Mouse (Mus musculus) brain, embryonic 14.5 days (tissue): ENCODE results near the gene Nrp1. TPM values are rescaled to one million over a fixed set of nuclear protein-coding genes. Genes with fewer than 3 reads are reported as not detected.

Experiments used
- DNase-seq: peaks from one replicate; pipeline ENCODE4 v3.0.0-alpha.2; 2011; ENCODE audit warnings: low read depth
- CTCF ChIP-seq: fragments of 200-500 bp; IDR thresholded peaks from 2 replicates; pipeline ENCODE4 v1.5.1; 2012; ENCODE audit warnings: inconsistent platforms, mild to moderate bottlenecking, moderate library complexity, borderline replicate concordance; ENCODE audit not compliant: insufficient read depth, insufficient read length; ENCODE audit errors: extremely low read depth
- POLR2A ChIP-seq: fragments of 200-500 bp; IDR thresholded peaks from 2 replicates; pipeline ENCODE4 v1.6.1; 2012; ENCODE audit warnings: mild to moderate bottlenecking, inconsistent platforms, borderline replicate concordance; ENCODE audit not compliant: poor library complexity, insufficient read depth, insufficient read length, severe bottlenecking; ENCODE audit errors: extremely low read depth
- polyA plus RNA-seq: library from polyadenylated mRNA; depleted of rRNA; stranded (reverse); fragments of >200 nt; gene quantifications from 2 replicates; pipeline ENCODE4 v1.2.3, GENCODE M21; 2012

Nrp1 gene
- polyA plus RNA-seq, 1 experiment: 36.2 TPM

DNA sequence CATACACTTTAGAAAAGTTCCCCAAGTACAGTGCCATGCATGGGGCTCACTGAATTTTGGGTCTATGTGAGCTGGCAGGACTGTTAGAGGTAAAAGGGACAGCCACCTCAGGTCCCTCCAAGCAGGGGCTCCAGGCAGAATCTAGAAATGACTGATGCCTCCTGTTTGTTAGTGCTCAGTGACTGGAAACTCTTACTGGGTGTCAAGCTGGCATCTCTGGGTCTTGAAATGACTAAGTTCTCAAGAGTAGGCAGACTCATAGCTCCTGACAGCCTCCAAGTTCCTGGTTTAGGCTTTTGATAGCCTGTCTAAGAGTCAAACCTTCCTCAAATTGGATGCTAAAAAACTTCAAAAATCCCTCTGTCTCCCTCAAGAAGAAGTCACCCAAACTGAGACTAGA, 177.3 kb downstream of the Nrp1 start:
- TF ChIP-seq CTCF: no peak
- no peak for TF ChIP-seq POLR2A
- no peak for DNase-seq

DNA sequence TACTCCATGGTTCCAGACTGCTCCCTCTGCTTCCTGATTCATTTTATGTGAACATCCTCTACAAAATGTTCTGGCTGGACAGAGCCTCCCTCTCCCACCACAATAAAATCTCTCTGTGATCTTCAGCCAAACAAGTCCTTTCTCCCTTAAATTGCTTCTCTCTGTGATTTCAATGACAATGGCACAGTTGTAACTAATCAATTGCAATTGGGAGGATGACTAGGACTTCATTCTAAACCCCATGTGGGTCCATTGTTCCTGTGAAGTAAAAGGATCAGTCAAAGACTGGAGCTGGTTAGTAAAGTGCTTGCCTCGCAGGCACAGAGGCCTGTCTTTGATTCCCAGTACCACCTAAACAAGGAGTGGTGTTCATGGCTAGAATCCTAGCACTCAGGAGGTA, 180.0 kb downstream of the Nrp1 start:
- TF ChIP-seq CTCF (no peak), POLR2A (no peak)
- no peak for DNase-seq

DNA sequence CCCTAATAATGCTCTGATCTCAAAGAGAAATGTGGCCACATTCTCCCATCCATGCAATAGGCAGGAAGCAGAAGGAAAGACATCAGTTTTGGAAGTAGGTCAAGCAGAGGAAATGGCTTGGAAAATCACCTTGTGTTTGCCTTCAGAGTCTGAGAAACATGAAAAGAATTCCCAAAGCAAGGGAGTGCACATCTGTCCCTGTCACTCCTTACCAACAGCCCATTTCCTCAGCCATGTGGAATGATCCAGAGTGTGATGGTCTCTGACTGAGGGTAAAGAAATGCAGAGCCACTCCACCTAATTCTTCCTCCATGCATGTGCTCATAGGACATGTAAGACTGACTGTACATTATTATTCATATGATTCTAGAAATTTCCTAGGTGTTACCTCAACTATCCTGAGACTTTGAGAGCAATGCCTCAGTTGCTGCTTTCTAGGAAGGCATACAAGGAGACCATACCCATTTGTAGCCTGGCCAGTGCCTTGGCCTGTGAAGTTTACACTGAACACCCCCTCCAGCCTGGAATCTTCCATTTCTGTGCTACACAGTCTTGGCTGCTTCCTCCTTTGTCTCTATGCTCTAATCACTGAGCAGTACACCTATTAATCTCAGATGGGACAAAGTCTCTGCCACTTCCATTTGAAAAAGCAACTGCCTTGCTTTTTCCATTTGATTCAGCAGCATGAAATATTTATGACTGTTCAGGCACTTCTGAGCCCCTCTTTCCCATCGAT, 183.1 kb downstream of the Nrp1 start:
- no peak for DNase-seq
- TF ChIP-seq POLR2A (no peak), CTCF (no peak)

DNA sequence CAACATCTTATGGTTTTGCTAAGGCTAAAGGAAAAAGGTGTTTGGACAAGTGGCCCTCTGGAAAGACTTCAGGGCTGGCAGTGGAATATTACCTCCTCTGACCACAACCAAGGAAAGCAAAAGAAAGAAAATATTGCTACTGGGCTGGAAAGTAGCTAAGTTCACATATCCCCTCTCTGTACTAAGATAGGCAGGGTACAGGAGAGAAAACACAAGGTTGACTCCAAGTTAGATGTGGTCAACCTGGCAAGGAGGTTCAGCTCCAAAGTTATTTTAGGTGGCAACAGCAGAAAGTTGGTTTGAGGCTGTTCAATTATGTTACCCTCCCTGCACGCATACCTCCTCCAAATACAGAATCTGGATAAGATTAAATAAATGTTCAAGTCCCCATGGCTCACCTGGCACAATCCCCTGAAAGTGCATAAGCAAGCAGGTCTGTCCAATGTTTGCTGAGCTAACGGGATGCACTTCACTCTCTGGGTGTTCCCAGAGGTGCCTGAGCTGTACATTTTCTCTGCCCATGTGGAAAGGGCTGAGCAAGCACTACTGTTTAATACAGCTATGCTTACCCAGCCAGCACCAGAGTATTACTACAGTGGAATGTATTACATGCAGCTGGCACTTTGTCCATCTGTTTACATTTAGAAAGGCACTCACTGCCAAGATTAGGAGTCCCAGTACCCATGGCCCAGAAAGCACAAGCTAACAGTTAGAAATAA, 185.9 kb downstream of the Nrp1 start:
- no peak for TF ChIP-seq CTCF
- TF ChIP-seq POLR2A: no peak
- no peak for DNase-seq

DNA sequence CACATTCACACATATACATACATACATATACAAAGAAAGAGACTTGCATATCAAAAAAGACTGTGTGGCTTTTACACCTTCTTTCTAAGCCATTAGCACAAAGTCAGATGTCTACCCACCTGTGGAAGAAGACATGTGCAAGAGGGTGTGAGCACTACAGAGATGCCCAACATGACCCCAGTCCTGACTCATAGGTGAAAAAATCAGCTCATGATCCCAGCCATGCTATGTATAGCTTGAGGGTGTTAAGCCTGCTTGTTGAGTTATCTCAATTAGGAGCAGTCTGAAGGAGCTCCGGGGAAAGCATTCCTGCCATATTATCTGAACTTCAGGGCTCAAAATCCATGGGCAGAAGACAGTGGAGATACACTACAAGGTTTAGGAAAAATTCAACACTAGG, 187.9 kb downstream of the Nrp1 start:
- TF ChIP-seq CTCF (no peak), POLR2A (no peak)

DNA sequence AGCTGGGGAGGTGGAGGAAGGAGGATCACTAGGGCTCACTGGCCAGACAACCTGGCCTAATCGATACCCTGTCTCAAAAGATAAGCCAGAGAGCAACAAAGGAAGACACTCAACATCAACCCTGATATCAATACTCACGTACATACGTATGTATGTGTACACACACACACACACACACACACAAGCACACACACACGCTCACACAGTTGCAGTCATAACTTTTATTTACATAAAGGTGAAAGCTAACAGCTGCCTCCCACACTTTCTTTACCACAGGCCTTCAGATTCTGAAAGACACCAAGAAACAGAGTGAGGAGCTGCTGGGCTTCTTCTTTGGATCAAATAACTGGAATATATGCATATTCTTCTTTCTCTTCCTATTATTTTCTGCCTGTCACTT, 189.0 kb downstream of the Nrp1 start:
- DNase-seq: no peak
- no peak for TF ChIP-seq POLR2A
- no peak for TF ChIP-seq CTCF

More for the DNA sequence above, 187.9 kb downstream of the Nrp1 start:
- DNase-seq: no peak

DNA sequence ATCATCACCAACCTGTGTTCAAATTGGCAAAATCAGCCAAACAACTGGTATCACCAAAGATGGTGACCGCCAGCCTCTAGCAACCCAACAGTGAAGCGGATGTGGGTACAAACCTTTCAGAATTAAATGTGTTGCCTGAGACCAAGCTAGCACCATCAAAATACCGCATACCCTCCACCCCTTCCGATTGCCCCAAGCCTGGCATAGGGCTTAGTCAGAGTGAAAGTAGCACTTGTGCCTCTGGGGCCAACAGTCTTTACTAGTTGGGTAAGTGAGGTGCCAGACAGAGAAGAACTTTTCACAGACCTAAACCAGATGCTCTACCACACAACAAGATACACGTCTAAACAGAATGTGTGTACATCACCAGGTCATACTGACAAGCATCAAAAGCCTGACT, 191.3 kb downstream of the Nrp1 start:
- TF ChIP-seq POLR2A (no peak), CTCF (no peak)
- DNase-seq: no peak

DNA sequence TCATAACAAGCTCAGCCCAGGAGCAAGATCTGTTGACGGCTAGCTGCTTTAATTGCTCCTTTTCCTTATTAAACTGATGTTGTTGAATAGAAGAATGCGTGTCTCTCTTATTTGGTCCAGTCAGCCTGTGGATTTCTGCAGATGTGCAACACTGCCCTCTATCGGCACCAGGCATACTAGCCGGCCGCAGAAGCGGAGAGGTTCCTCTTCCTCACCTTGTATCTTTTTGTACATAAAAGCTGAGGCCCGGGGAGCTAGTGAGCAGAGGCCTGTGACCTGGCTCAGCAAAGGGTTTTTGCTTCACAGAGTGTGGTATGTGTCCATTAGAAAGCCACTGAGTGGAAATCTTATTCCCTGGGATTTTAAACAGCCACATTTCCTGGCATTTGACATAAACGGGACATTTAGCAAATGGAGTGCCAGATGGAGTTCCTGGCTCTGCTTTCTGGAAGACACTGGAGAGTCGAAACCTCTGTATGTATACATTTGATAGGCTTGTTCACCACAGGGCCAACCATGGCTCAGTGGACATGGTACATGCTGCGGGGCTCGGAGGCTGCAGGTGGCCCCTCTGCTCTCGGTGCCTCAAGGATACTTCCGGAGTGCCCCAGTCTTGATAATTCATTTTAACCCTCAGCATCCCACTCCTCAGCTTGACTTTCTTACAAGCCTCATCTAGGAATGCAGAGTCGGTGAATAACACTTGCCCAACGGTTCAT, 193.2 kb downstream of the Nrp1 start:
- DNase-seq: peak; percentile 89
- TF ChIP-seq CTCF (peak; percentile 92), POLR2A (no peak)
